Comparison of ENCODE assay signal across 13 mouse cellular contexts in the genomic region with DNA sequence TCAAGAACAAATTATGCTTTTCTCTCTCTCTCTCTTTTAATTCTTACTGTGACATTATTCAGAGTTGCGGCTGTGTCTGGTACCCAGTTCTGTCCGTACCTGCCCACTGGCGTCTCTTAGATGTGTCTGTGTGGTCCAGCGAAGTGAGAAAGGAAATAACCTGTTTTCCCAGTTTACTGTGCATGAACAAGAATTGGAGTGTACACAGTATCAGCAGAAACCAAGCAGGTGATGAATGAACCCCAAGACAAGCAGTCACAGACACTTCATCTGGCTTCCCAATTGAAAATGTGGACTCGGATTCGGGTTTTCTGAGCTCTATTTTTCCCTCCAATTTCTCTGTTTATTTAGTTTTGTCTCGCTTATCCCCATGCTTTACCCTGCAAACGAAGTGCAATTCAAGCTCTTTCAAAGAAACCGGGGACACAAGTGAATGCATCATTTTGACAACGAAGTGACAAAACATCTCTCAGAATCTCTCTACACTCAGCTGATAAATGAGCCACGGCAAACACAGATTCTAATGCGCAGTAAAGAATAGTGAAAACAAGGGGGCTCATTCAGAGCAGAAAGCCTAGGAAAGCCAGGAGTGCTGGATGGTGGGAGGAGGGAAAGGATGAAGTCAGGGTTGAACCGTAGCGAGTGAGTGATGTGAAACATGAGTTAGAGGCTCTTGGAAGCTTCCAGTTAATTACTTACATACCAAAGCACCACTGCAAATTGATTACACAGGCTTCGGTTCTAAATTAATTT.
DNase-seq lines count a peak whose midpoint lies in the region; ATAC-seq and TF ChIP-seq lines count a peak whose summit lies in the region.
"Had no signal": no experiment of that assay in that cellular context is flagged by ENCODE, and none has a peak within 500 bp of the region (broad histone marks: within the 10 kb centered on the region; RNA-seq: fewer than 3 reads in every experiment).

No protein-coding gene starts in this region.

- H3K4me1 ChIP-seq in forebrain, embryonic 11.5 days (replicated peaks; ENCODE audit: control insufficient read depth, insufficient read depth, low read length): no peaks in the 10 kb centered on the region
- peaks cover 12% of the 10 kb centered on the region for H3K4me1 ChIP-seq in forebrain, embryonic 10.5 days
- H3K4me1 ChIP-seq in stomach, embryonic 14.5 days (ENCODE audit: control insufficient read depth, insufficient read depth, low read length): no peaks in the 10 kb centered on the region
- H3K4me1 ChIP-seq in stomach, postnatal 0 days (replicated peaks; ENCODE audit: control insufficient read depth, insufficient read depth): no peaks in the 10 kb centered on the region
- peaks cover 8% of the 10 kb centered on the region for H3K4me1 ChIP-seq in hindbrain, embryonic 15.5 days (replicated peaks)
- H3K4me1 ChIP-seq: limb, embryonic 15.5 days had no signal

- H3K4me2 ChIP-seq in forebrain, embryonic 11.5 days (ENCODE audit: low read depth, low read length, severe bottlenecking): 0 out of 2 replicates have a peak overlapping the region, but pooled peaks have one; percentile 11
- no peak overlapping the region for H3K4me2 ChIP-seq in stomach, embryonic 14.5 days (replicated peaks; ENCODE audit: low read depth, low read length)
- no peak overlapping the region for H3K4me2 ChIP-seq in stomach, postnatal 0 days (replicated peaks; ENCODE audit: low read depth)
- H3K4me2 ChIP-seq in hindbrain, embryonic 15.5 days: peak overlapping the region; percentile 34
- H3K4me2 ChIP-seq: limb, embryonic 15.5 days had no signal

- no peaks in the 10 kb centered on the region for H3K9me3 ChIP-seq in forebrain, embryonic 11.5 days (ENCODE audit: control insufficient read depth, low read length)
- no peaks in the 10 kb centered on the region for H3K9me3 ChIP-seq in forebrain, embryonic 10.5 days
- no peaks in the 10 kb centered on the region for H3K9me3 ChIP-seq in stomach, embryonic 14.5 days (ENCODE audit: control insufficient read depth, low read depth, low read length)
- no peaks in the 10 kb centered on the region for H3K9me3 ChIP-seq in stomach, postnatal 0 days (ENCODE audit: control insufficient read depth, low read length)
- peaks cover 1% of the 10 kb centered on the region; the same call in 1 of the 2 replicates for H3K9me3 ChIP-seq in hindbrain, embryonic 15.5 days
- H3K9me3 ChIP-seq: limb, embryonic 15.5 days had no signal

- H3K36me3 ChIP-seq in forebrain, embryonic 11.5 days (ENCODE audit: control insufficient read depth, insufficient read depth, low read length): no peaks in the 10 kb centered on the region
- H3K36me3 ChIP-seq in forebrain, embryonic 10.5 days (replicated peaks): no peaks in the 10 kb centered on the region
- H3K36me3 ChIP-seq in stomach, embryonic 14.5 days (ENCODE audit: control insufficient read depth, insufficient read depth, low read length): no peaks in the 10 kb centered on the region
- no peaks in the 10 kb centered on the region for H3K36me3 ChIP-seq in stomach, postnatal 0 days (ENCODE audit: control insufficient read depth, insufficient read depth, low read length)
- H3K36me3 ChIP-seq in hindbrain, embryonic 15.5 days: no peaks in the 10 kb centered on the region
- H3K36me3 ChIP-seq: limb, embryonic 15.5 days had no signal

- TF ChIP-seq CTCF in stomach, postnatal 0 days (IDR thresholded peaks at IDR 0.05; ENCODE audit: low read depth): no peak

- H3K4me3 ChIP-seq in forebrain, embryonic 11.5 days (ENCODE audit: low read depth, low read length): no peak overlapping the region
- no peak overlapping the region for H3K4me3 ChIP-seq in forebrain, embryonic 10.5 days
- no peak overlapping the region for H3K4me3 ChIP-seq in stomach, embryonic 14.5 days (ENCODE audit: low read depth, low read length)
- no peak overlapping the region for H3K4me3 ChIP-seq in stomach, postnatal 0 days (ENCODE audit: low read depth, low read length)
- no peak overlapping the region for H3K4me3 ChIP-seq in hindbrain, embryonic 15.5 days
- H3K4me3 ChIP-seq: limb, embryonic 15.5 days had no signal

- ATAC-seq in forebrain, embryonic 11.5 days (replicated peaks; ENCODE audit: low FRiP score): 0 out of 2 replicates have a peak, but pooled peaks have one; percentile 69
- peak; percentile 81 for ATAC-seq in stomach, embryonic 14.5 days (ENCODE audit: insufficient number of reproducible peaks, insufficient read depth, low FRiP score, low read depth)
- ATAC-seq in stomach, postnatal 0 days (ENCODE audit: low FRiP score, low TSS enrichment): no peak
- peak; percentile 38; the same call in 1 of the 2 replicates for ATAC-seq in hindbrain, embryonic 15.5 days (ENCODE audit: low FRiP score, low read depth)
- ATAC-seq: lung, postnatal 0 days had no signal

- WGBS in forebrain, embryonic 11.5 days: 39% methylated on average over 15 of the region's 15 CpGs
- 50% methylated on average over 15 of the region's 15 CpGs for WGBS in forebrain, embryonic 10.5 days
- WGBS in stomach, embryonic 14.5 days: 21% methylated on average over 15 of the region's 15 CpGs
- 24% methylated on average over 15 of the region's 15 CpGs for WGBS in stomach, postnatal 0 days
- 36% methylated on average over 15 of the region's 15 CpGs for WGBS in hindbrain, embryonic 15.5 days

- H3K27me3 ChIP-seq in forebrain, embryonic 11.5 days (ENCODE audit: control insufficient read depth, insufficient read depth, low read length): no peaks in the 10 kb centered on the region
- H3K27me3 ChIP-seq in forebrain, embryonic 10.5 days (ENCODE audit: poor library complexity, severe bottlenecking): no peaks in the 10 kb centered on the region
- H3K27me3 ChIP-seq in stomach, embryonic 14.5 days (ENCODE audit: control insufficient read depth, insufficient read depth, low read length): no peaks in the 10 kb centered on the region
- no peaks in the 10 kb centered on the region for H3K27me3 ChIP-seq in stomach, postnatal 0 days (ENCODE audit: control insufficient read depth, insufficient read depth, low read length)
- H3K27me3 ChIP-seq in hindbrain, embryonic 15.5 days: no peaks in the 10 kb centered on the region
- H3K27me3 ChIP-seq: limb, embryonic 15.5 days had no signal

- H3K27ac ChIP-seq in forebrain, embryonic 11.5 days (ENCODE audit: low read depth, low read length): no peak overlapping the region
- H3K27ac ChIP-seq in forebrain, embryonic 10.5 days: no peak overlapping the region
- no peak overlapping the region for H3K27ac ChIP-seq in stomach, embryonic 14.5 days (ENCODE audit: low read length)
- no peak overlapping the region for H3K27ac ChIP-seq in stomach, postnatal 0 days (replicated peaks)
- H3K27ac ChIP-seq in hindbrain, embryonic 15.5 days (replicated peaks): peak overlapping the region; percentile 40
- H3K27ac ChIP-seq: limb, embryonic 15.5 days had no signal

- peak; percentile 50 for DNase-seq in forebrain, embryonic 11.5 days (ENCODE audit: low spot score)
- no peak for DNase-seq in forebrain, embryonic 10.5 days (ENCODE audit: extremely low spot score, low spot score)
- no peak for DNase-seq in stomach, postnatal 0 days (ENCODE audit: low spot score)
- DNase-seq in gastrocnemius, adult 8-10 months (ENCODE audit: low spot score in 2 of 2): no peak
- no peak for DNase-seq in ovary, postnatal 10 days (ENCODE audit: low spot score)
- no peak for DNase-seq in right cerebral cortex, postnatal 25 days
- DNase-seq: cerebellum, adult 2 months; kidney, adult 2 months; layer of hippocampus, postnatal 36 days had no signal

- 0 out of 2 replicates have a peak overlapping the region, but pooled peaks have one; percentile 6 for H3K9ac ChIP-seq in forebrain, embryonic 11.5 days (ENCODE audit: low read length)
- H3K9ac ChIP-seq in stomach, embryonic 14.5 days (replicated peaks; ENCODE audit: low read depth, low read length): no peak overlapping the region
- H3K9ac ChIP-seq in stomach, postnatal 0 days (ENCODE audit: low read length): no peak overlapping the region
- H3K9ac ChIP-seq in hindbrain, embryonic 15.5 days: no peak overlapping the region
- H3K9ac ChIP-seq: limb, embryonic 15.5 days had no signal

- no peak for TF ChIP-seq EP300 in stomach, postnatal 0 days (optimal IDR thresholded peaks at IDR 0.05)

Comparison
In these comparisons a context has a peak if more than half of its experiments do, and no peak if none do; other contexts are left out.
1. H3K4me2 ChIP-seq: peak in forebrain, embryonic 11.5 days (single experiment) and hindbrain, embryonic 15.5 days (single experiment); none in stomach, embryonic 14.5 days (single experiment) and stomach, postnatal 0 days (single experiment).